Mouse (Mus musculus) spleen, adult 2 months (tissue): ENCODE results near the gene Limch1.

Source experiments
- CTCF ChIP-seq: fragments of 200-500 bp; IDR thresholded peaks from 2 replicates; pipeline ENCODE4 v1.5.1; 2011; ENCODE audit warnings: mild to moderate bottlenecking, inconsistent platforms; ENCODE audit not compliant: insufficient read depth, insufficient read length, insufficient replicate concordance; ENCODE audit errors: extremely low read depth
- POLR2A ChIP-seq: fragments of 200-500 bp; IDR thresholded peaks from 2 replicates; pipeline ENCODE4 v1.6.1; 2011; ENCODE audit warnings: low read depth, low read length, inconsistent platforms

GRCm38 (mm10) chr5:66747761-66748430 is 2.3 kb downstream of the Limch1 start:
- no peak for TF ChIP-seq POLR2A
- no peak for TF ChIP-seq CTCF
